Mouse (Mus musculus): ENCODE measurements around the gene Gsto2.

- TF ChIP-seq POLR2A (IDR thresholded peaks at IDR 0.05; ENCODE audit: extremely low read depth, insufficient read depth, low read length): no peak
- no peak for TF ChIP-seq CTCF (IDR thresholded peaks at IDR 0.05; ENCODE audit: low read depth, low read length)
Observed at GRCm38 (mm10) chr19:47915251-47915650, 49.9 kb downstream of the Gsto2 start.

All from liver, adult 2 months (tissue).